Mouse (Mus musculus) neural tube, embryonic 12.5 days (tissue): ENCODE results near the gene Nme3. TPM values are rescaled to one million over a fixed set of nuclear protein-coding genes. Genes with fewer than 3 reads are reported as not detected.
"Not testable (repeated sequence)": the region's sequence is repeated elsewhere in the genome, so short reads cannot be mapped to it uniquely, and the experiment has no call there.

Source experiments
- ATAC-seq: fragments of 200-750 bp; cut with Nextera tagmentation; 2 replicates; pipeline ENCODE4 v1.8.0; 2017; ENCODE audit warnings: low read depth, mild to moderate bottlenecking, moderate TSS enrichment, moderate library complexity; ENCODE audit not compliant: low FRiP score
- H3K27ac ChIP-seq: fragments of 300-500 bp; sonication (generic); 2 replicates; pipeline ENCODE4 v1.5.1; 2016
- H3K27me3 ChIP-seq: fragments of 300-500 bp; sonication (generic); replicated peaks from 2 replicates; pipeline ENCODE4 v1.6.1; 2016; ENCODE audit warnings: mild to moderate bottlenecking
- H3K36me3 ChIP-seq: fragments of 300-500 bp; sonication (generic); 2 replicates; pipeline ENCODE4 v1.6.1; 2016; ENCODE audit warnings: mild to moderate bottlenecking
- H3K4me1 ChIP-seq: fragments of 300-500 bp; sonication (generic); 2 replicates; pipeline ENCODE4 v1.6.1; 2016
- H3K4me2 ChIP-seq: fragments of 300-500 bp; sonication (generic); replicated peaks from 2 replicates; pipeline ENCODE4 v1.6.1; 2016; ENCODE audit warnings: mild to moderate bottlenecking
- H3K4me3 ChIP-seq: fragments of 300-500 bp; sonication (generic); 2 replicates; pipeline ENCODE4 v1.5.1; 2016
- H3K9ac ChIP-seq: fragments of 300-500 bp; sonication (generic); 2 replicates; pipeline ENCODE4 v1.6.1; 2016; ENCODE audit warnings: mild to moderate bottlenecking
- H3K9me3 ChIP-seq: fragments of 300-500 bp; sonication (generic); 2 replicates; pipeline ENCODE4 v1.6.1; 2016; ENCODE audit warnings: mild to moderate bottlenecking
- WGBS: fragments of 180-500 bp; shearing (Covaris S2); methylation state at CpG from one replicate; pipeline ENCODE4 v1.1.7; 2016; 5-methylcytosine and 5-hydroxymethylcytosine counted together
- polyA plus RNA-seq: library from polyadenylated mRNA; unstranded; fragments of >200 nt; fragmentation: Nextera tagmentation; extraction: Ambion mirVana; gene quantifications from 2 replicates; pipeline ENCODE4 v1.2.1, GENCODE M21; 2016

Nme3 gene
- polyA plus RNA-seq, 1 experiment from 2014 or later, result 49.7 TPM

- H3K27ac ChIP-seq, result no peak overlapping the region
- no peak overlapping the region for H3K4me3 ChIP-seq
- WGBS, result 97% methylated on average over 1 of the region's 1 CpGs
- ATAC-seq, result no peak
- no peaks in the 10 kb centered on the region for H3K9me3 ChIP-seq
- H3K36me3 ChIP-seq, result peaks cover 92% of the 10 kb centered on the region
- H3K4me1 ChIP-seq, result no peaks in the 10 kb centered on the region
- no peak overlapping the region for H3K4me2 ChIP-seq
- no peak overlapping the region for H3K9ac ChIP-seq
- H3K27me3 ChIP-seq, result no peaks in the 10 kb centered on the region
These were observed 26.9 kb downstream of the Nme3 start for GRCm38 (mm10) chr17:24923246-24923645.

DNA sequence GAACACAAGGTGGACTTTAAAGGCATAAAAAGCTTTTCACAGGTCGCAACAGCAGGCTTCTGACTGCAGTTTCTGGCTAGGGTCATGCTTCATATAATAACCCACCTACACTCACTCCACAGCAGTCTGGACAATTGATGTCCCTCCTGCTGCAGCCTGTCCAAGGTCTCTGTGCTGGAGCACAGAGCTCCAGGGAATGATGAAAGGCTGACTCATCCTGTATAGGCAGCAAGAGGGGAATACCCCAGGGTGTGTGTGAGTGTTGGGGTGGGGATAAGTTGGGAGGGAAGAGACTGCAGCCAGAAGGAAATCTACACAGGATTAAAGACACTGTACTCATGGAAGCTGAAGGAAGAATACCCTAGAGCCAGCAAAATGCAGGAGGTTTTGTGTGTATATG, 33.2 kb downstream of the Nme3 start:
- no peak for ATAC-seq
- Histone ChIP-seq H3K27me3 (no peaks in the 10 kb centered on the region), H3K9me3 (no peaks in the 10 kb centered on the region), H3K27ac (no peak overlapping the region), H3K4me2 (no peak overlapping the region), H3K4me3 (no peak overlapping the region), H3K4me1 (peaks cover 5% of the 10 kb centered on the region), H3K9ac (no peak overlapping the region), H3K36me3 (peaks cover 38% of the 10 kb centered on the region)
- 88% methylated on average over 1 of the region's 1 CpGs for WGBS

DNA sequence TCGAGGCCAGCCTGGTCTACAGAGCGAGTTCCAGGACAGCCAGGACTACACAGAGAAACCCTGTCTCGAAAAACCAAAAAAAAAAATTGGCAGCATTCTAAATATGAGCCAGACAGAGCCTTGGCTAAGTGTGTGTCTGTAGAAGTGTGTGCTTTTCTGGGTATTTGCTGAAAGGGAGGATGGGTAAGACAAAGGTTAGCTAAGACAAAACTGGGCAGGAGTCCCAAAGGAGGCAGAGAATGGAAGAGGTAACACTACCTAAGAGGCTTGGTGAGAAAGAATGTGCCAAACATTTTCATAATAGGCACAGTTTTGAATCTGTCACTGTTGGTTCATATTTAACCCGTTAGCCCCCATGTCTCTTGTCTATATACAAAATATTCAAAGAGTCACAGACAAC, 36.1 kb downstream of the Nme3 start:
- peaks cover 20% of the 10 kb centered on the region for H3K4me1 ChIP-seq
- H3K27ac ChIP-seq, result no peak overlapping the region
- no peak overlapping the region for H3K4me3 ChIP-seq
- 92% methylated on average over 4 of the region's 4 CpGs for WGBS
- H3K36me3 ChIP-seq, result peaks cover 11% of the 10 kb centered on the region
- H3K4me2 ChIP-seq, result no peak overlapping the region
- H3K9me3 ChIP-seq, result no peaks in the 10 kb centered on the region
- no peak for ATAC-seq
- H3K27me3 ChIP-seq, result no peaks in the 10 kb centered on the region
- 0 out of 2 replicates have a peak overlapping the region, but pooled peaks have one; percentile 21 for H3K9ac ChIP-seq

GRCm38 (mm10) chr17:24933163-24933562, 36.9 kb downstream of the Nme3 start:
- WGBS, result 81% methylated on average over 4 of the region's 4 CpGs
- Histone ChIP-seq H3K4me2 (no peak overlapping the region), H3K27me3 (no peaks in the 10 kb centered on the region), H3K27ac (no peak overlapping the region), H3K9me3 (no peaks in the 10 kb centered on the region), H3K4me1 (peaks cover 20% of the 10 kb centered on the region), H3K4me3 (no peak overlapping the region), H3K9ac (no peak overlapping the region), H3K36me3 (0 out of 2 replicates have a peak, but pooled peaks cover 6% of the 10 kb centered on the region)
- no peak for ATAC-seq

DNA sequence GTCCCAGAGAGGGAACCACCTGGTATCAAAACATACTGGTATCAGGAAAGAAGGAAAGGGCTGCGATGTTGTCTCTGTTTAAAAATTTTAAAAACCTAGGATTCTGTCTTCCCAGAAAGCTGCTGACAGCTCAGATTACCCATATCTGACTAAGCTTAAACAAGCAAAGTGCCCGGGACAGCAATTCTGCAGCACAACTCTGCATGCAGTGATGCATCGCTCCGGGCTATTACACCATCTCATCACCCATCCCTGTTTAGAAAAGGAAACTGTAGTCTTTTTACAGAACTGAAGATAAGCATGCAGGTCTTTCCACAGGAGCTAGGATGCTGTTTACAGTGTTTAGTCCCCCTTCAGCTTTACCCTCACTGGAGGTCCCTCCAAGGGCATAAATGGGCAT, 38.6 kb downstream of the Nme3 start:
- Histone ChIP-seq H3K36me3 (no peaks in the 10 kb centered on the region), H3K4me3 (no peak overlapping the region), H3K27ac (no peak overlapping the region), H3K9ac (peak overlapping the region; percentile 92), H3K4me1 (peaks cover 20% of the 10 kb centered on the region), H3K9me3 (no peaks in the 10 kb centered on the region), H3K4me2 (peak overlapping the region; percentile 83), H3K27me3 (no peaks in the 10 kb centered on the region)
- WGBS, result 92% methylated on average over 4 of the region's 4 CpGs
- ATAC-seq, result no peak

- Histone ChIP-seq H3K27ac (no peak overlapping the region), H3K9me3 (no peaks in the 10 kb centered on the region), H3K27me3 (no peaks in the 10 kb centered on the region), H3K9ac (peak overlapping the region; percentile 92), H3K4me3 (peak overlapping the region; percentile 92), H3K4me2 (peak overlapping the region; percentile 83), H3K36me3 (no peaks in the 10 kb centered on the region), H3K4me1 (peaks cover 20% of the 10 kb centered on the region)
- no peak for ATAC-seq
These were observed 39.4 kb downstream of the Nme3 start for GRCm38 (mm10) chr17:24935666-24936065.

DNA sequence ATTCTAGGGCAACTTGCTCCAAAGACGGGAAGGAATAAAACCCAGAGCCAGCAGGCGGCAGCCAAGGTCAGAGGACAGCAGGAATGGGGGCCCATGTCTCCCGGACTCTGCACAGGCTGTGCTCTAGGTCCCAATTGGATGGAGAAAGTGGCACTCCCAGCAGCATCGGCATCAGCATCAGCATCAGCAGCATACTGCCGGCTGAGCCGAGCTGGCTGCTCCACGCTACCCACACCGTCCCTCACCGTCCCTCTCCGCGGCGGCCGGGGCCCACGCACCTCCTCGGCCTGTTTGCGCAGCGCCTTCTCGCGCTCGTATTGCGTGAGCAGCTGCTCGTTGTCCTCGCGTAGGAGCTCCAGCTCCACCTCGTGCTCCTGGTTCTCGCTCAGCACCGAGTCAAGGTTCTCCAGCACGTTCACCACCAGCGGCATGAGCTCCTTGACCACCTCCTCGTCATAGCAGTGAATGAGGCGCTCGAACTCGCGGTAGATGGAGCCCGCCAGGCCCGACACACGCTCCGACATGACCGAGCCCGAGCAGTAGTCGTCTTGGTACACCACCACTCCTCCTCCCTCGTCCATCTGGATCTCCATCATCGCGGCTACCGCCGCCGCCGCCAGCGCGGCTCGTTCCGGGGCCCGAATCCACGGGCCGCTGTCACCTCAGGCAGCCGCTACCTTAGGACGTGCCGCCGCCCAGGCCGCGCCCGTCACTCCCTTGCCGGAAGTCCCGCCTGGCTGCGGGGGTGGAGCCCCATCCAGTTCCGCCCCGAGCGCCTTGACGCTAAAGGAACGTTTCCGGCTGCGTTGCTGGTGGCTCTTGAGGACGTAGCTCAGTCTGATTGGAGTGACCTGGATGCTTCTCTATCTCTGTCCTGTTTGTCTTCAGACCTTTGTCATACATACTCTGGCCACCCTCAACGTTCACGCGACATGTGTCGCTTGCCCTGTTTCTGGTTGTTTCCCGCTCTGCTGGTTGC, 40.2 kb downstream of the Nme3 start, which contains the start of gene Mapk8ip3:
Gene Mapk8ip3, minus strand, starts transcription at position 719 of the 979 bp plus-strand sequence.
- Histone ChIP-seq H3K4me1 (peaks cover 20% of the 10 kb centered on the region), H3K4me2 (peak within 1 kb of the TSS; percentile 83), H3K4me3 (peak within 1 kb of the TSS; percentile 92), H3K27ac (peak within 1 kb of the TSS; percentile 66), H3K36me3 (no peaks in the 10 kb centered on the region), H3K9me3 (no peaks in the 10 kb centered on the region), H3K27me3 (no peaks in the 10 kb centered on the region), H3K9ac (peak within 1 kb of the TSS; percentile 92)
- WGBS, result under 1% methylated on average over 78 of the region's 78 CpGs
- peak; percentile 96 for ATAC-seq

DNA sequence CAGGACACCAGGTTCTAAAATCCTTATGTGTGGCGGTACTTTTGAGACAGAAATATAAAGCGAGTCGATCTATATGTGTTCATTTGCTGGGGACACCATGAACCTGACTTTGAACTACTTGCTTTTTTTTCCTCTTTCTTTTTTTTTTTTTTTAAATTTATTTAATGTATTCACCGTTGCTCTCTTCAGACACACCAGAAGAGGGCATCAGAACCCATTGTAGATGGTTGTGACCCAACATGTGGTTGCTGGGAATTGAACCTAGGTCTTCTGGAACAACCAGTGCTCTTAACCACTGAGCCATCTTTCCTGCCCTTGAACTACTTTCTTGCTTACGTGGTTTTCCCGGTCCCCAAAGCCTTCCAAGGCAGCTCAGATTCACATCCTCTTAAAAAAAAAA, 41.0 kb downstream of the Nme3 start:
- 47% methylated on average over 6 of the region's 6 CpGs for WGBS

GRCm38 (mm10) chr17:24942453-24942852, 46.2 kb downstream of the Nme3 start:
- peaks cover 43% of the 10 kb centered on the region for H3K36me3 ChIP-seq
- ATAC-seq, H3K4me2 ChIP-seq, H3K9ac ChIP-seq, H3K4me3 ChIP-seq, H3K27me3 ChIP-seq, H3K9me3 ChIP-seq, H3K27ac ChIP-seq, H3K4me1 ChIP-seq: not testable (repeated sequence)
- 21% methylated on average over 2 of the region's 2 CpGs for WGBS

More for the DNA sequence above, 41.0 kb downstream of the Nme3 start:
- Histone ChIP-seq H3K4me1 (peaks cover 20% of the 10 kb centered on the region), H3K9ac (peak overlapping the region; percentile 92), H3K4me3 (peak overlapping the region; percentile 92), H3K4me2 (peak overlapping the region; percentile 83), H3K9me3 (no peaks in the 10 kb centered on the region), H3K36me3 (no peaks in the 10 kb centered on the region), H3K27me3 (no peaks in the 10 kb centered on the region), H3K27ac (peak overlapping the region; percentile 66; the same call in 1 of the 2 replicates)
- no peak for ATAC-seq

- H3K27ac ChIP-seq, result no peak overlapping the region
- no peak for ATAC-seq
- H3K4me2 ChIP-seq, result no peak overlapping the region
- peaks cover 48% of the 10 kb centered on the region for H3K36me3 ChIP-seq
- no peak overlapping the region for H3K9ac ChIP-seq
- H3K4me3 ChIP-seq, result no peak overlapping the region
- H3K27me3 ChIP-seq, result no peaks in the 10 kb centered on the region
- H3K9me3 ChIP-seq, result no peaks in the 10 kb centered on the region
- H3K4me1 ChIP-seq, result no peaks in the 10 kb centered on the region
- 84% methylated on average over 7 of the region's 7 CpGs for WGBS
These were observed 46.7 kb downstream of the Nme3 start for GRCm38 (mm10) chr17:24943036-24943435.

GRCm38 (mm10) chr17:24943589-24943988, 47.3 kb downstream of the Nme3 start:
- ATAC-seq, result not testable (repeated sequence)
- H3K36me3 ChIP-seq, result peaks cover 54% of the 10 kb centered on the region
- WGBS, result 95% methylated on average over 1 of the region's 1 CpGs

More at GRCm38 (mm10) chr17:24943589-24943988, 47.3 kb downstream of the Nme3 start:
- not testable (repeated sequence) for H3K27me3 ChIP-seq, H3K4me3 ChIP-seq, H3K9ac ChIP-seq, H3K4me1 ChIP-seq, H3K27ac ChIP-seq, H3K9me3 ChIP-seq, H3K4me2 ChIP-seq
